Mouse (Mus musculus): ENCODE measurements around the gene Fam20b.
A peak's percentile ranks its signal among the peaks of the same experiment; 100 is the strongest.

Fam20b gene

DNA sequence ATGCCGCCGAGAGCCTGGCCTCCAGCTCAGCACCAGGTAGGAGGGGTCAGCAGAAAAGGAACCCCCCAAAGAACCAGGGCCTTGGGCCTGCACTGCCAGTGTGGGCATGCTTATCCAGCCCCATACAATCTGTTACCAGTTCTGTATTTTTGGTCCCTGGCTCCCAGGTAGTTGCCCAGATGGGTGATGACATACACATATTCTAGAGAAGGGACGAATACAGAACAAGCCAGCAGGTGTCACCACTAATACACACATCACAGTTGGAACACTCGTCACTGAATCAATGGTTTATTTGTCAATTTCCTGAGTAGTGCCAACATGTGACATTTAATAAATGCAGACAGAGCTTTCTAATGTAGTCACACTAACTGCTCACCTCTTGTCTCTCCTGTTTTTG lies 78.3 kb downstream of the Fam20b start:
- no peak for DNase-seq (ENCODE audit: low read depth, low spot score)

DNA sequence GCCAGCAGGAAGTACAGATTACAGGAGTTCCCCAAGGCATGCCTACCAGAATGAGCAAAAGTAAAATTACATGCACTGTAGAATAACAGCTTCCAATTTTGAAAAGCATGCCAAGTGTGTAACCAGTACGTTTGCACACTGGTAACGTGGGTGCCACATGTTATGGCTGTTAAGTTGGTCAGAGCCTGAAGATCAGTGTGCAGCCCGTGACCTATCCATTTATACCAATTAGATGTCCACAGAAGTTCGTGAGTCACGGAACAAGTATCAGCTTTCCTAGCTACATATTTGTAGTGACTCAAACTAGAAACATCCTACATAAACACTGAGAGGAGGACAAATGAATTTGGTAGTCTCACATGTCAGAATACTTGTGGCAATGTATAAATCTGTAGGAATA lies 79.4 kb downstream of the Fam20b start:
- no peak for DNase-seq (ENCODE audit: low read depth, low spot score)

DNA sequence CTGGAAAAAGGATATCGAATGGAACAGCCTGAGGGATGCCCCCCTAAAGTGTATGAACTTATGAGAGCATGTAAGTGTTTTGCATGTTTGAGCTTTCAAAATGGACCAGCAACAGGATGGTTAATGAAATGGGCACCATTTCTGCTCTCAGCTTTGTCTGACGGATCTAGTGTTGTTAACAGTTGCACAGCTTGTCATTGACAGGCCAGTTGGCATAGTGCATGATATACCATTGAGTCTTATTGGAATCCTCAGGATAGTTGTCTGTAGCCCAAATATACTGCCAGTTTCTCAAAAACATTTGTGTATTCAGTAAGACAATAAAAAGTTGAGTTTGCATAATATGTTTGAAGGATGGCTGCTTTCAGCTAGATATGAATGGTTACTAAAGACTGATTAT lies 83.7 kb downstream of the Fam20b start:
- no peak for DNase-seq (ENCODE audit: low read depth, low spot score)

DNA sequence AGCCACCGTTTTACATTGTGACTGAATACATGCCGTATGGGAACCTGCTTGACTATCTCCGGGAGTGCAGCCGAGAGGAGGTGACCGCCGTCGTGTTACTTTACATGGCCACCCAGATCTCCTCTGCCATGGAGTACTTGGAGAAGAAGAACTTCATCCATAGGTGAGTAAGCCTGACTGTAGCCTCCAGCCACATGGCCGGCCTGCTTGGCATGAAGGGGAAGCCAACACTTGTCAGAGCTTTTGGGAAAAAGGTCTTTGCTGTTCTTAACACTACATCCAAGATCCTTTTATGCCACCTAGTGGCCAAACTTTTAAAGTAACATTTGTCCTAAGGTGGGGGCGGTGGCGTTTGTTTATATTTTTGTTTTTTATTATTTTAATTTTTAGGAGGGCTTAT lies 85.8 kb downstream of the Fam20b start:
- peak; percentile 40 for DNase-seq (ENCODE audit: low read depth, low spot score)

DNA sequence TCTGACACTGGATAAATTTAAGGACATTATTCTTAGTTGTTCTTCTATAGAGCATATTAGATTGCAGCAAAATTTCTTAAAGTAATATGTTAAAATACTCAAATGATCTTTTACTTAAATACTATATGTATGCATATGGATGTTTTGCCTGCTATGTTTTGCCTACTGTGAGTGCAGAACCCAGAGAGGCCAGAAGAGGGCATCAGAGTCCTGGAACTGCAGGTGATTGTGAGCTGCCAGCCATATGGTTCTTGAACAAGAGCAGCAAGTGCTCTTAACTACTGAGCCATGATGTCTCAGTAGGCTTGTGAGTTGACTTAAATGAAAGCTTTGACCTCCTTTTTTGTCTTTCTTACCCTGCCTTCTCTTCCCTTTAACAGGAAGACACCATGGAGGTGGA lies 87.9 kb downstream of the Fam20b start:
- no peak for DNase-seq (ENCODE audit: low read depth, low spot score)

DNA sequence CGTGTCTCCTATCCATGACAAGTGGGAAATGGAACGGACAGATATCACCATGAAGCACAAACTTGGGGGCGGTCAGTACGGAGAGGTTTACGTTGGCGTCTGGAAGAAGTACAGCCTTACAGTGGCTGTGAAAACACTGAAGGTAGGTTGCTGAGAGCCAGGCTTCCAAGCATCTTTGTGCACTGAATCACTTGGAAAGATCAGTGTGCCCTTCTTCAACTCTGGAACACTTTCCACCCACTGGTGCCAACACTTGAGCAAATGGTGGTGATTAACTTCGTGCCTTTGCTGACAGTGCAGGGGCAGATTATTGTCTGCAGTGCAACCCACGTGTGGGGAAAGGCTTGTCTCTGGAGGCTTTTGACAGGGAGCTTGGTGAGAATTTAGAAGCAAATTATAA lies 88.9 kb downstream of the Fam20b start:
- DNase-seq (ENCODE audit: low read depth, low spot score) = peak; percentile 72

Measured in telencephalon, adult 2 months (tissue).